Mouse (Mus musculus) limb, embryonic 13.5 days (tissue): ENCODE measurements around the gene Gm20498. TPM values are rescaled to one million over a fixed set of nuclear protein-coding genes. Genes with fewer than 3 reads are reported as not detected.
A peak's percentile ranks its signal among the peaks of the same experiment; 100 is the strongest.
"Not testable (repeated sequence)": the region's sequence is repeated elsewhere in the genome, so short reads cannot be mapped to it uniquely, and the experiment has no call there.

Experiments used
- ATAC-seq: fragments of 200-750 bp; cut with Nextera tagmentation; 2 replicates; pipeline ENCODE4 v1.8.0; 2017; ENCODE audit warnings: low read depth, moderate number of reproducible peaks, moderate TSS enrichment; ENCODE audit not compliant: low FRiP score
- H3K27ac ChIP-seq: fragments of 300-500 bp; sonication (generic); 2 replicates; pipeline ENCODE4 v1.5.1; 2015; ENCODE audit warnings: inconsistent platforms, mild to moderate bottlenecking, moderate library complexity
- H3K27me3 ChIP-seq: fragments of 300-500 bp; sonication (generic); 2 replicates; pipeline ENCODE4 v1.6.1; 2015; ENCODE audit warnings: mild to moderate bottlenecking, inconsistent platforms
- H3K36me3 ChIP-seq: fragments of 300-500 bp; sonication (generic); 2 replicates; pipeline ENCODE4 v1.6.1; 2015; ENCODE audit warnings: inconsistent platforms, mild to moderate bottlenecking, moderate library complexity
- H3K4me1 ChIP-seq: fragments of 300-500 bp; sonication (generic); 2 replicates; pipeline ENCODE4 v1.6.1; 2015; ENCODE audit warnings: inconsistent platforms
- H3K4me2 ChIP-seq: fragments of 300-500 bp; sonication (generic); replicated peaks from 2 replicates; pipeline ENCODE4 v1.6.1; 2015; ENCODE audit warnings: inconsistent platforms, mild to moderate bottlenecking, moderate library complexity
- H3K4me3 ChIP-seq: fragments of 300-500 bp; sonication (generic); 2 replicates; pipeline ENCODE4 v1.5.1; 2015; ENCODE audit warnings: moderate library complexity, mild to moderate bottlenecking, inconsistent platforms
- H3K9ac ChIP-seq: fragments of 300-500 bp; sonication (generic); 2 replicates; pipeline ENCODE4 v1.6.1; 2015; ENCODE audit warnings: mild to moderate bottlenecking, inconsistent platforms
- H3K9me3 ChIP-seq: fragments of 300-500 bp; sonication (generic); 2 replicates; pipeline ENCODE4 v1.6.1; 2016; ENCODE audit warnings: inconsistent platforms
- WGBS: fragments of 180-500 bp; shearing (Covaris S2); methylation state at CpG from one replicate; pipeline ENCODE4 v1.1.7; 2015; 5-methylcytosine and 5-hydroxymethylcytosine counted together
- polyA plus RNA-seq: library from polyadenylated mRNA; unstranded; fragments of >200 nt; fragmentation: Nextera tagmentation; extraction: Ambion mirVana; gene quantifications from 2 replicates; pipeline ENCODE4 v1.2.1, GENCODE M21; 2015

The Gm20498 gene
- polyA plus RNA-seq, 1 experiment from 2014 or later: 28.0 TPM

- H3K27me3 ChIP-seq: no peaks in the 10 kb centered on the region
- H3K36me3 ChIP-seq: no peaks in the 10 kb centered on the region
- peak overlapping the region; percentile 67 for H3K4me3 ChIP-seq
- 2% methylated on average over 7 of the region's 7 CpGs for WGBS
- no peak for ATAC-seq
- H3K4me1 ChIP-seq: 0 out of 2 replicates have a peak, but pooled peaks cover 3% of the 10 kb centered on the region
- H3K9ac ChIP-seq: peak overlapping the region; percentile 76
- H3K4me2 ChIP-seq: peak overlapping the region; percentile 66
- no peaks in the 10 kb centered on the region for H3K9me3 ChIP-seq
- H3K27ac ChIP-seq: peak overlapping the region; percentile 92; the same call in 1 of the 2 replicates
Measured at GRCm38 (mm10) chr12:81484212-81484611, 48.5 kb downstream of the Gm20498 start.

DNA sequence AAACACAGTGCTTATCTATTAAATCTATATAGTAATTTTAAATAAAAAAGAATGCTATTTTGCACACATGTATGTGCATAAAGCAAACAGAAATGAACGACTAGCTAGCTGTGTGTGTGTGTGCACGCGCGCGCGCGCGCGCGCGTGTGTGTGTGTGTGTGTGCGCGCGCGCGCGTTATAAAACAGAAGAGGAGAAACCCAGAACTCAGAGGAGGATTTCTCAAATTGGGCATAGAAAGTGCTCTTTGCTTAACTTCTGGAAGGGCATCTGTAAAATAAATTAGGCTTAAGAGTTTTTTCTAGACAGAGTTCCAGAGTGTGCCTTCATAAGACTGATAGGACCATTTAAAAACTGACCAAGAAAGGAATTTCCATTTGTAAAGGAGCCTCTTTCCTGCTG lies 49.0 kb downstream of the Gm20498 start:
- Histone ChIP-seq H3K4me2 (peak overlapping the region; percentile 66), H3K27ac (no peak overlapping the region), H3K9me3 (no peaks in the 10 kb centered on the region), H3K4me3 (peak overlapping the region; percentile 67), H3K27me3 (no peaks in the 10 kb centered on the region), H3K9ac (peak overlapping the region; percentile 50), H3K36me3 (no peaks in the 10 kb centered on the region), H3K4me1 (0 out of 2 replicates have a peak, but pooled peaks cover 3% of the 10 kb centered on the region)
- WGBS: 34% methylated on average over 17 of the region's 17 CpGs
- no peak for ATAC-seq

- not testable (repeated sequence) for H3K4me3 ChIP-seq, H3K27ac ChIP-seq, ATAC-seq, H3K4me1 ChIP-seq, H3K9ac ChIP-seq, H3K27me3 ChIP-seq, H3K4me2 ChIP-seq
- peaks cover 16% of the 10 kb centered on the region for H3K36me3 ChIP-seq
- peaks cover 19% of the 10 kb centered on the region for H3K9me3 ChIP-seq
- whole genome bisulfite sequencing: 93% methylated on average over 7 of the region's 7 CpGs
Measured at GRCm38 (mm10) chr12:81459051-81459450, 73.7 kb downstream of the Gm20498 start.

DNA sequence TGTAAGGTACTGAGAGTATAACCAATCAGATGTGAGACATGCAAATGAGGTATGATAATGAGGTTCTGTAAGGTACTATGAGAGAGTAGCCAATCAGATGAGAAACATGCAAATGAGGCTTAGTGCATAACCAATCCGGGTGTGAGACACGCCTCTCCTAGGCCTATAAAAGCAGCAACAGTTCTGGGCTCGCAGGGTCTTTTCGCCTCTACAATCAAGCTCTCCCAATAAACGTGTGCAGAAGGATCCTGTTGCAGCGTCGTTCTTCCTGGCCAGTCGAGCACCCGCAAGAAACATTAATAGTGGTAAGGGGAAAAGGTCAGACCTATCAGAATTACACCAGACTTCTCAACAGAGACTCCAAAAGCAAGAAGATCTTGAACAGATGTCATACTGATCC lies 93.7 kb downstream of the Gm20498 start:
- not testable (repeated sequence) for H3K36me3 ChIP-seq, H3K4me2 ChIP-seq, ATAC-seq, H3K27ac ChIP-seq, H3K9me3 ChIP-seq, H3K9ac ChIP-seq, H3K27me3 ChIP-seq, H3K4me1 ChIP-seq, H3K4me3 ChIP-seq
- WGBS: 91% methylated on average over 9 of the region's 9 CpGs

GRCm38 (mm10) chr12:81434778-81435177 lies 97.9 kb downstream of the Gm20498 start:
- not testable (repeated sequence) for ATAC-seq, H3K4me1 ChIP-seq
- WGBS: 88% methylated on average over 2 of the region's 2 CpGs

DNA sequence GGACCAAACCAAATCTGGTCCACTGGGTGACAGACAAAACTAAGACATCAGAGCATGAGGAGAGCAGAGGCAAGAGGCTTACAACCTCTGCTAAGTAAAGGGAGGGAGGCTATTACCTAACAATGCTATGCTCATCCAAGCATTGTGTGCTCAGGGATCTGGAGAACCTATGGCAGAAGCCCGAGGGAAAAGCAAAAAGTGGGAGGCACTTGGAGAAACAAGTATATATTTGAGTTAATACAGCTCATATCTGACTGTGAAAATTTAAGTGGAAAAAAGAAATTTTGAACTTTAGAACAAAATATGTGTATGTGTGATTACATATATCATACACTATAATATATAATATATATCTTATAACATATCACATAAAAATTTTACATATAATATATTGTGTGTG lies 110.9 kb downstream of the Gm20498 start, which contains the start of gene Adam4:
Gene Adam4, minus strand, starts transcription at position 101 of the 400 bp plus-strand sequence.
- H3K4me1 ChIP-seq: no peaks in the 10 kb centered on the region
- no peak within 1 kb of the TSS for H3K9ac ChIP-seq
- peaks cover 13% of the 10 kb centered on the region for H3K36me3 ChIP-seq
- WGBS: 93% methylated on average over 1 of the region's 1 CpGs
- no peak within 1 kb of the TSS for H3K27ac ChIP-seq
- peaks cover 20% of the 10 kb centered on the region; the same call in 1 of the 2 replicates for H3K9me3 ChIP-seq
- H3K4me3 ChIP-seq: no peak within 1 kb of the TSS
- ATAC-seq: no peak
- no peak within 1 kb of the TSS for H3K4me2 ChIP-seq
- no peaks in the 10 kb centered on the region for H3K27me3 ChIP-seq

More at GRCm38 (mm10) chr12:81434778-81435177, 97.9 kb downstream of the Gm20498 start:
- not testable (repeated sequence) for H3K27me3 ChIP-seq, H3K9me3 ChIP-seq, H3K4me2 ChIP-seq, H3K9ac ChIP-seq, H3K27ac ChIP-seq, H3K4me3 ChIP-seq
- peaks cover 17% of the 10 kb centered on the region for H3K36me3 ChIP-seq

DNA sequence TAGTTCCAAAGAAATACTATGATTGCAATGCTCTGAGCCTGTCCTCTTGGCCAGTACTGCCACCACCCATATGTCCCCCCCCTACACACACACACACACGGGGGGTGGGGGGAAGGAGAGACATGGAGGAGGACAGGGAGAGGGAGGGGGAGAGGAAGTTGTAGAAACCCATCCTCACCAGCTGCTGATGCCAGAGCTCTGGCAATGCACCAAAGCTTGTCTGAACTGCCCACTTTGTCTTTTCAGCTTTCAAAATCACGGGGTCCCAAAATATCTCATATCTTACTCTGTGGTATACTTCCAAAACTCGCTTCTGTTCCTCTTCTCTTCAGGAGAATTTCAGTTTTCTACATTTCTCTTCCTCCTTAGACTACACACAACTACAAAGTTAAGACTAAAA lies 119.5 kb downstream of the Gm20498 start:
- Histone ChIP-seq H3K4me3 (no peak overlapping the region), H3K9me3 (no peaks in the 10 kb centered on the region), H3K4me2 (no peak overlapping the region), H3K27ac (no peak overlapping the region), H3K4me1 (no peaks in the 10 kb centered on the region), H3K27me3 (no peaks in the 10 kb centered on the region), H3K36me3 (no peaks in the 10 kb centered on the region), H3K9ac (no peak overlapping the region)
- 81% methylated on average over 3 of the region's 3 CpGs for WGBS
- ATAC-seq: no peak

DNA sequence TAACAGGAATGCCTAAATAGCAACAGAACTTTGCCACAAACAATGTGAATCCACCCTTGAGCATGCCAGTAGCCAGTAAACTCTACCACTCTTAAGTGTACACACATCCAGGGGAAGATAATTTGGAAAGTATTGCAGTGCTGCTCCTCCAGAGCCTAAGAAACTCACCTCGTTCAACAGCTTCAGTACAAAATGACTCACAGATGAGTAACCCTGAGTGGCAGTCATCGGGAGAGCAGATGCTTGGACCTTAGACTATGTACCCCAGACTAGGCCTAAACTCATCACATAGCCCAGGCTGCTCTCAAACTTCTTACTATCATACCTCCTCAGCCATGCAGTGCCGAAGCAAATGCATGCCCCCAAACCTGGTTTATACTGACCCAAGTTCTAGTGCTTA lies 123.7 kb downstream of the Gm20498 start:
- Histone ChIP-seq H3K36me3 (no peaks in the 10 kb centered on the region; the same call in 1 of the 2 replicates), H3K27me3 (no peaks in the 10 kb centered on the region), H3K9me3 (no peaks in the 10 kb centered on the region), H3K9ac (no peak overlapping the region), H3K27ac (no peak overlapping the region), H3K4me2 (no peak overlapping the region), H3K4me1 (no peaks in the 10 kb centered on the region), H3K4me3 (no peak overlapping the region)
- no peak for ATAC-seq
- WGBS: 81% methylated on average over 3 of the region's 3 CpGs

DNA sequence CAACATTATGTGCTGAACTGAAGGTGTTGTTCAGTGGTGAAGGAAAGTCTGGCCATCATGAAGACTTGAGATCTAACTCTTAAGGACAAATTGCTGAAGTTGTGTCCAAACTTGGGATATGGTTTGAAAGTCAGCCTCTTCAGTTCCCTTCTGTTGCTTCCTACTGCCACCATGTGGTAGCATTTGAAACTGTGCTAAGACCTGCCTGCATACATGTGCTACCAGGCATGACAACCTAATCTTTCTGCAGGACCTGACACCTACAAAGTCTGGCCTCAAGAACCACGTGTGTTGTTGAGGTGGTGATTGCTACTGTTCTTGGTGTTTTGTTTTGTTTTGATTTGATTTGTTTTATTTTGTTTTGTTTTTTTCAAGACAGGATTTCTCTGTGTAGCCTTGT lies 130.5 kb downstream of the Gm20498 start:
- Histone ChIP-seq H3K4me2 (no peak overlapping the region), H3K27me3 (no peaks in the 10 kb centered on the region), H3K36me3 (no peaks in the 10 kb centered on the region; the same call in 1 of the 2 replicates), H3K9me3 (no peaks in the 10 kb centered on the region), H3K4me3 (no peak overlapping the region), H3K9ac (no peak overlapping the region), H3K27ac (no peak overlapping the region), H3K4me1 (no peaks in the 10 kb centered on the region)
- 16% methylated on average over 1 of the region's 1 CpGs for WGBS
- peak; percentile 51; the same call in 1 of the 2 replicates for ATAC-seq

GRCm38 (mm10) chr12:81379364-81379763 lies 153.3 kb downstream of the Gm20498 start, which contains the start of gene Gm4787:
Gene Gm4787 (minus strand): TSS chr12:81379464.
- H3K27ac ChIP-seq, H3K4me2 ChIP-seq, H3K36me3 ChIP-seq, H3K4me1 ChIP-seq, H3K27me3 ChIP-seq, H3K9me3 ChIP-seq, ATAC-seq, H3K9ac ChIP-seq, H3K4me3 ChIP-seq: not testable (repeated sequence)
- WGBS: 80% methylated on average over 1 of the region's 1 CpGs

DNA sequence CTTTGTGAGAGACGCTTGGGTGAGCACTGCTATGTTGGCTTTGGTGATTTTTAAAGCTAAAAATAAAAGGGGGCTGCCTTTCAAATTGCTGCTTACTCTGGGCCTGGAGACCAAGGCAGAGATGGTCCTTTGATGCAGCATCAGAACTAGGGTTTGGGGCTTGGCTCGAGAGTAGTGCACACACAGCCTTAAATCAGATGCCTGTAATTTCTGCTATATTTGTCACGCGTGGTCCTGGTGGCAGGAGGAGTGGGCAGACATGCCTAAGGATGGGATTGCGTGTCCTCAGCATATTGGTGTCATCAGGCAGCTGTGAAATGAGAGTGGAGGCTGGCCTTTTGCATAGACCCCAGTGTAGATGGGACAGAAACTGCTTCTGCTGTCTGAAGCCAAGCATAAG lies 198.9 kb downstream of the Gm20498 start:
- Histone ChIP-seq H3K4me1 (peaks cover 11% of the 10 kb centered on the region), H3K27ac (no peak overlapping the region), H3K4me3 (peak overlapping the region; percentile 64), H3K4me2 (peak overlapping the region; percentile 99), H3K27me3 (peaks cover 46% of the 10 kb centered on the region), H3K9ac (no peak overlapping the region), H3K36me3 (no peaks in the 10 kb centered on the region), H3K9me3 (no peaks in the 10 kb centered on the region)
- no peak for ATAC-seq
- 71% methylated on average over 5 of the region's 5 CpGs for WGBS

DNA sequence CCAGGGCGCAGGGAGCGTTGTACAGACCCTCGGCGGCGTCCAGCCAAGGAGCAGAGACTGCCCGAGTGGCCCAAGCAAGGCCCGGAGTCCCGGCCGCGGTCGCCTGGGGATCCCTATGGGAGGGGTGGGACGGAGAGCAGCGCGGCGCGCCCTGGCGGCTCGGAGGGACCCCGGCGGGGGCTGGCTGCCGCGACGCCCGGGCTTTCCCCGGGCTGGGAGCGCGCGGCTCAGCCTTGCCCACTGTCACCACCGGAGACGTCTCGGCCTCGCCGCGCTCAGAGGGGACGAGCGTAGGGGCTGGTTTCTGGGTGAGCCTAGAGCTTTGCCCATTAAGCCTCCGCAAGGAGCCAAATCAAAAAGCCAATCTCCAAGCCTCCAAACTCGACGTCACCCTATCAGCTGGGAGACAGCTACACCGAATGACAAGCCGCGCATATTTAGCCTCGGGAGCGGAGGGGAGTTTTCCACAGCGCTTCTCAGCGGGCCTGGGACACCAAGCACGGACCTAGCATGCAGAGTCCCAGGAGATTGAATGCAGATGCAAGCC lies 199.8 kb downstream of the Gm20498 start, which contains the start of gene Slc8a3:
Gene Slc8a3, minus strand, starts transcription at position 306 of the 547 bp plus-strand sequence.
- WGBS: under 1% methylated on average over 47 of the region's 47 CpGs
- peak; percentile 42 for ATAC-seq
- H3K27ac ChIP-seq: no peak within 1 kb of the TSS

More for the DNA sequence above, 199.8 kb downstream of the Gm20498 start, which contains the start of gene Slc8a3:
- Histone ChIP-seq H3K36me3 (no peaks in the 10 kb centered on the region), H3K4me1 (peaks cover 11% of the 10 kb centered on the region), H3K9me3 (no peaks in the 10 kb centered on the region), H3K9ac (peak within 1 kb of the TSS; percentile 77), H3K4me2 (peak within 1 kb of the TSS; percentile 99), H3K27me3 (peaks cover 46% of the 10 kb centered on the region), H3K4me3 (peak within 1 kb of the TSS; percentile 64)
